Mouse (Mus musculus): ENCODE data around the gene Mmp8.
A peak's percentile ranks its signal among the peaks of the same experiment; 100 is the strongest.

The Mmp8 gene

DNA sequence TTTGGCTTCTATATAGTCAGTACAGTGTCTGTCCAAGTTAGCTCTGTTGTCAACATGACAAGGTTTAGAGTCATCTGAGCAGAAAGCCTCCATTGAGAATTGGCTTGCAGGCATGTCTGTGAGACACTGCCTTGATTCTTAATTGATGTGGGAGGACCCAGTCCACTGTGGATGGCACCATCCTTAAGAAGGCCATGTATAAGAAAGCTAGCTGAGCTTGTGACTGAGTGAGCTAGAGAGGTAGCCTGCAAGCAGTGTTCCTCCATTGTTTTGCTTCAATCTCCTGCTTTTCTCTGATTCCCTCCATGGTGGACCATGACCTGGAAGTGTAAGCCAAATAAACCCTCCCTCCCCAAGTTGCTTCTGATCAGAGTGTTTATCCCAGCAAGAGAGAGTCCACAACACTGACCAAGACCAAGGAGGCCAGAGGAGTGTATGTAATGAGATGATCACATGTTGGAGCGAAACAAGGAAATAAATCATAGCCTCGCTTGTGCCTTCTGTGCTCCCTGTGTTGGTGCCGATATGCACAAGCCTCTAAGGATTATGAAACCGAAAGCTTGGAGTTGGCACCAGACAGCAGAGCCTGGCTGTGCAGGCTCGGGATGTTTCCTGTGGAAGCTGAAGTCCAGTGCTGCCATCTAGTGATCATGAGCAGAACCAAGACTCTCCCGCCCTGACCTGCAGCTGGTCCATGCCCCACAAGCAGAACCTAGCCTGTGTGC is 36.7 kb downstream of the Mmp8 start:
- DNase-seq (ENCODE audit: low spot score): peak; percentile 12

- DNase-seq (ENCODE audit: low spot score): peak; percentile 23
Observed at GRCm38 (mm10) chr9:7602982-7603742, 44.9 kb downstream of the Mmp8 start.

DNA sequence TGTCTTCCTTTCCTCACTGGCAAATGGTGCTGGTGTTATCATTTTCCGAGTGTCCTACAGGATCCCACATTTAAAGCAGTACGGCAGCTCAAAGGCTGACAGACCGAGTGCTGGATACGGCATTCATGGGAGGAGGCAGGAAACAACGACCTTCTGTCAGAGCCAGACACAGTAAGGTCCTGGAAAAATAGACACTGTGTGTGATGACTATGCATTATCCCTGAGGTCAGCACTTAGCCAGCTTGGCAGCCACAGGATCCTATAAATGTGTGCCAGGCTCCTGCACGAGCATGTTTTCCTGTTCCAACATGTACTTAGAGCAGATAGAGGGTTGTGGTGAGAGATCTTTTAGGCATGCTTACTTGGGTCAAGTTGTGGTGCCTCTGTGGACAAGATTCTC is 45.7 kb downstream of the Mmp8 start:
- no peak for DNase-seq (ENCODE audit: low spot score)

- DNase-seq (ENCODE audit: low spot score): no peak
Observed at GRCm38 (mm10) chr9:7605638-7606037, 47.4 kb downstream of the Mmp8 start.
